Mouse (Mus musculus) mouse embryonic stem cell (cell line): ENCODE data around the gene Pip5kl1.

Experiments
- in situ Hi-C, 2 experiments: fragments of 300-500 bp; cut with MboI; formaldehyde crosslinking; loops; 1 replicate in 1 of 2; 3 replicates in 1 of 2; pipeline ENCODE4 v1.14.3; 2019 to 2020; ENCODE audit warnings: low sequenced_read_pairs in 2 of 2, low pct_unique_long_range_greater_than_20kb in 1 of 2, mixed read lengths in 1 of 2; ENCODE audit not compliant: unreplicated experiment in 1 of 2

Pip5kl1 gene

GRCm38 (mm10) chr2:32628044-32628550 is 53.5 kb downstream of the Pip5kl1 start:
- in situ Hi-C loops: no loop called here

GRCm38 (mm10) chr2:32628729-32629128 is 54.1 kb downstream of the Pip5kl1 start:
- in situ Hi-C loops: no loop called here

DNA sequence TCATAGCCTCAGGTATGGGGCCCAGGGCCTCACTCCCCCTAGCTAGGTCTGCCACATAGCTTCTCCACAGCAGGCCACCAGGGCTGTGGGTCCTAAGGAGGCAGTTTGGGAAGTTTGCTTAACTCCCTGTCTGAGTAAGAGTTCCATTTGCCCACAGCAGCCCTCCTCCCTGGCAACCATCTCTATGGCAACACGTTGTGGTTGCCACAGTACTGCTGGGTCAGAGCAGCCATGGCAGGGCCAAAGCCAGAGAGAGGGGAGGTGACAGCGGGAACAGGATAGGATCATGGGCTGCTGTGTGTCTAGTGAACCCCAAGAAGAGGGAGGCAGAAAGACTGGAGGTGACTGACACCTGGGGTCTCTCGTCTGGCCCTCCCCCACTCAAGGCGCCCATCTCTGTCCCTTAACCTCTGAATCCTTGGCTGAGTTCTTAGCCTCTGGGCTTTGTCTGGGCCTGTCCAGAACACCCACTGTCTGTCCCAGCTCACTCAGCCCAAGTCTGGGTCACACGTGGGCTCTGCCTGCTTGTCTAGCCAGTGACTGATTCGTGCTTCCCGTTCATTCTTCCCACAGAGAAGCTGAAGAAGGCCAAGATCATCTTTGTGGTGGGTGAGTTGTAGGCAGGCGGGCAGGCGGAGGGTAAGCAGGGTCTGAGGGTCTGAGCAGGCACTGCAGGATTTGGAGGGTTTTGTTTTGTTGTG is 54.8 kb downstream of the Pip5kl1 start:
- in situ Hi-C loops: no loop called here

GRCm38 (mm10) chr2:32630036-32630435 is 55.4 kb downstream of the Pip5kl1 start:
- in situ Hi-C loops: loop anchor here in 1 of 2 experiments (10.0 kb wide), 1 partner anchor 55 kb away; no protein-coding TSS in a partner anchor

DNA sequence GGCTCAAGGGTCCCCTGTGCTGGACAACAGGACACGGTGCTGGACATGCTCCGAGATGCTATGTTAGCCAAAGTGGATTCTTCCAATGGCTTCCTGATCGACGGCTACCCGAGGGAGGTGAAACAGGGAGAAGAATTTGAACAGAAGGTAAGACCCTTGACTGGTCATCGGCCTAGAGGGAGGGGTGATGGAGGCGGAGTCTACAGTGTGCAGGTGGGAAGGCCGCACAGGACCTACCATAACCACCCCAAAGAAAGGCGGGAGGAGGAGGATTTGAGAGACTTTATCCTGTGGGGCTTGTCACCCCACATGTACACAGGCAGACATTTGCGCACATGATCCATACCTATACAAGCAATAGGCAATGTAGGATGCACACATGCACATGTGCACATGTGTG is 56.4 kb downstream of the Pip5kl1 start:
- in situ Hi-C loops: loop anchor here in 1 of 2 experiments (10.0 kb wide), 1 partner anchor 54 kb away; no protein-coding TSS in a partner anchor

- in situ Hi-C loops: loop anchor here in 1 of 2 experiments (10.0 kb wide), 1 partner anchor 53 kb away; no protein-coding TSS in a partner anchor
Observed at GRCm38 (mm10) chr2:32631737-32632394, 57.3 kb downstream of the Pip5kl1 start.
